Mouse (Mus musculus) cerebellum, adult 2 months (tissue): Measurements from ENCODE around the gene Afdn.
"Not testable (repeated sequence)": the region's sequence is repeated elsewhere in the genome, so short reads cannot be mapped to it uniquely, and the experiment has no call there.

Experiments used
- CTCF ChIP-seq: fragments of 200-500 bp; IDR thresholded peaks from 2 replicates; pipeline ENCODE4 v1.5.1; 2011; ENCODE audit warnings: low read depth, mild to moderate bottlenecking, control low read depth, low read length, moderate library complexity, borderline replicate concordance; ENCODE audit not compliant: insufficient read depth
- POLR2A ChIP-seq: fragments of 200-500 bp; IDR thresholded peaks from 2 replicates; pipeline ENCODE4 v1.6.1; 2011; ENCODE audit warnings: low read length, control low read depth, borderline replicate concordance; ENCODE audit not compliant: insufficient read depth

GRCm38 (mm10) chr17:13853883-13854282 is 93.5 kb downstream of the Afdn start:
- TF ChIP-seq CTCF, POLR2A: not testable (repeated sequence)
